Mouse (Mus musculus): ENCODE measurements around the gene Rab3a. TPM values are rescaled to one million over a fixed set of nuclear protein-coding genes. Genes with fewer than 3 reads are reported as not detected.

Gene Rab3a
- polyA plus RNA-seq (2015; fragmentation: Nextera tagmentation; extraction: Ambion mirVana) = 14.8 and 16.2 TPM in 2 replicates

DNA sequence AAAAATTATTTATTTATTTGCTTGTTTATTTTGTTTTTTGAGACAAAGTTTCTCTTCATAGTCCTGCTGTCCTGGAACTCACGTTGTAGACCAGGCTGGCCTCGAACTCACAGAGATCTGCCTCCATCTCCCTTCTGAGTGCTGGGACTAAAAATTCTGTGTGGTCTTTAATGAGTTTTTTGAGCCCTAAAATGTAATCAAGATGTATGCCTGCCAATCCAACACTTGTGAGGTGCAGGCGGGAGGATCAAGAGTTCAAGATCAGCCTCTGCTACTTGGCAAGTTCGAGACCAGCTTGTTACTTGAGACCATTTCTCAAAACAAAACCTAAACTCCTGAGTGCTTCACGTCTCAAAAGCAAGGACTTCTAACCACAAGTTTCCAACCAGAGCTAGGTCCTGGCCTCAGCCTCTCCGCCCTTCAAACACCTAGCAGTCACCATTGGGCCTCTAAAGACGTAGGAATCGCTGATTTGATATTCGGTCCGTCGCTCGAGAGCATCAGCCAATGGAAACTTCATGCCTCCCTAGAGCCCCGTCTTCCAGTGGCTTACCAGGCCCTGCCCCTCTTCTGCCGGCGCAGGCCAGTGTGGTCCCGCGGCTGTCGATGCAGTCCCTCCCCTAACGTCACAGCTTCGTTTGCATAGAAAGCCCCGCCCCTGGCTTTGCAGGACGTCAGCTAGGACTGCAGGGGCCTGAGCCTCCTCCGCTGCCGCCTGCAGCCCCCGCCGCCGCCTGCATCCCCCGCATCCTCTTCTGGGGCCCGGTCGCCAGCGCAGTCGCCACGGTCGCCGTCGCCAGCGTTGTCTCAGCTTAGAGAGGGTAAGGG lies at the start of gene Rab3a:
Gene Rab3a (plus strand): TSS at position 637 of the 828 bp plus-strand sequence.
- H3K4me1 ChIP-seq (replicated peaks; ENCODE audit: control insufficient read depth, insufficient read depth, low read length) = peaks cover 26% of the 10 kb centered on the region
- peak; percentile 97 for ATAC-seq (ENCODE audit: low read depth)
- H3K27me3 ChIP-seq (ENCODE audit: control insufficient read depth, insufficient read depth, low read depth, low read length) = no peaks in the 10 kb centered on the region
- H3K36me3 ChIP-seq (ENCODE audit: control insufficient read depth, insufficient read depth, low read length) = peaks cover 12% of the 10 kb centered on the region
- peak within 1 kb of the TSS; percentile 90 for H3K27ac ChIP-seq (ENCODE audit: low read length)
- 7% methylated on average over 37 of the region's 37 CpGs for WGBS
- peak within 1 kb of the TSS; percentile 72 for H3K4me3 ChIP-seq (ENCODE audit: low read length)
- peak within 1 kb of the TSS; percentile 83 for H3K9ac ChIP-seq (ENCODE audit: low read length)
- no peaks in the 10 kb centered on the region for H3K9me3 ChIP-seq (ENCODE audit: control insufficient read depth, low read length)
- H3K4me2 ChIP-seq (ENCODE audit: low read depth, low read length) = peak within 1 kb of the TSS; percentile 94

DNA sequence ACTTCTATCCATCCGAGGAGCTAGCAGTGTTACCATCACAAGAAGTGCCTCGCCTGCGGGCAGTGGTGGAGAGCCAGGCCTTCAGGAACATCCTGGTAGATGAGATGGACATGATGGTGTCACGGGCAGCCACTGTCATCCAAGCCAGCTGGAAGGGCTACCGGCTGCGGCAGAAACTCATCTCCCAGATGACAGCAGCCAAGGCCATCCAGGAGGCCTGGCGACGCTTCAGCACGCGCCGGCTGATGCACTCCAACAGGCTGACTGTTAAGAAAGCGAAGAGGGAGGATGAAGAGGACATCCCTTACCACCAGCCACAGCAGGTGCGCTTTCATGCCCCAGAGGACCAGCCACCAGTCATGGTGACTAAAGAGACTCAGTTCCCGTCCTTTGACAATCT lies 46.2 kb upstream of the Rab3a start:
- H3K4me2 ChIP-seq (ENCODE audit: low read depth, low read length) = no peak overlapping the region
- no peak overlapping the region for H3K9ac ChIP-seq (ENCODE audit: low read length)
- no peak overlapping the region for H3K27ac ChIP-seq (ENCODE audit: low read length)
- no peak for ATAC-seq (ENCODE audit: low read depth)
- no peak overlapping the region for H3K4me3 ChIP-seq (ENCODE audit: low read length)
- no peaks in the 10 kb centered on the region for H3K27me3 ChIP-seq (ENCODE audit: control insufficient read depth, insufficient read depth, low read depth, low read length)
- H3K36me3 ChIP-seq (ENCODE audit: control insufficient read depth, insufficient read depth, low read length) = no peaks in the 10 kb centered on the region
- H3K4me1 ChIP-seq (replicated peaks; ENCODE audit: control insufficient read depth, insufficient read depth, low read length) = no peaks in the 10 kb centered on the region
- H3K9me3 ChIP-seq (ENCODE audit: control insufficient read depth, low read length) = no peaks in the 10 kb centered on the region
- WGBS = 85% methylated on average over 14 of the region's 14 CpGs

DNA sequence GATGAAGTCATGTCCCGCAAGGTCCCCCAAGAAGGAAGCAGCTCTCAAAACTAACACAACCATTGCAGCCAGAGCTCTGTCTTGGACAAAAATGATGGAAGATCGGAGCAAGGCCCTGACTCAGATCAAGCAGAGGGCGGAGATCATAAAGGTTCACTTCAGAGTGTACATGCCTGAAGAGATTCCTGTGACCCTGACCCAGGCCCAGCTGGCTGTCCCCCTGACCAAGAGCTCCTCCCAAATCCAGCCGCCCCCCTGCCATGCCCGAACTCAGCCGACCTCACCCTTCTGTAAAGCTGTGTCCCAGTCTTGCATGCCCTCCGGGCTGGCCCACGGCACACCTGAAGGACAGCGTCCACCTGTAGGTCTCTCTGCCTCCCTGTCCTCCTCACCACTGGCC lies 44.7 kb upstream of the Rab3a start:
- WGBS = 84% methylated on average over 9 of the region's 9 CpGs
- Histone ChIP-seq H3K36me3 (ENCODE audit: control insufficient read depth, insufficient read depth, low read length) (no peaks in the 10 kb centered on the region), H3K4me3 (ENCODE audit: low read length) (no peak overlapping the region), H3K27ac (ENCODE audit: low read length) (no peak overlapping the region), H3K9ac (ENCODE audit: low read length) (no peak overlapping the region), H3K4me1 (replicated peaks; ENCODE audit: control insufficient read depth, insufficient read depth, low read length) (no peaks in the 10 kb centered on the region), H3K9me3 (ENCODE audit: control insufficient read depth, low read length) (no peaks in the 10 kb centered on the region), H3K27me3 (ENCODE audit: control insufficient read depth, insufficient read depth, low read depth, low read length) (no peaks in the 10 kb centered on the region), H3K4me2 (ENCODE audit: low read depth, low read length) (no peak overlapping the region)
- no peak for ATAC-seq (ENCODE audit: low read depth)

DNA sequence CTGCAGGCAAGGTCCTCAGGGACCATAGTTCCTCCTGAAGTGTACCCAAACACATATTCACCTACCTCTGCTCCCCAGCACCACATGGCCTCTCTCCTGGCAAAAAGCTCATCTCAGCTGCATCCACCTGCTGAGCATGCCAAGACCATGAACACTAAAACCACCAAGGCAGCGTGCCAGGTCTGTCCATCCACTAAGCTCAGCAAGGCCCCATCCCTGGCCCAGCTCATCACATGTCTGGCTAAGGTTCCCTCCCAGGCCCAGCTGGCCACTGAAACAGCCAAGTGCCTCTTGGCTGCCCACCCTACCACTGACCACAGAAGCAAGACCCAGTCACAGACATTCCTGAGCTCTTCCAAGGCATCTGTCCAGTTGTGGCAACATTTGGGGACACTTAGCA lies 44.2 kb upstream of the Rab3a start:
- Histone ChIP-seq H3K27me3 (ENCODE audit: control insufficient read depth, insufficient read depth, low read depth, low read length) (no peaks in the 10 kb centered on the region), H3K9ac (ENCODE audit: low read length) (no peak overlapping the region), H3K36me3 (ENCODE audit: control insufficient read depth, insufficient read depth, low read length) (no peaks in the 10 kb centered on the region), H3K4me2 (ENCODE audit: low read depth, low read length) (no peak overlapping the region), H3K27ac (ENCODE audit: low read length) (no peak overlapping the region), H3K4me1 (replicated peaks; ENCODE audit: control insufficient read depth, insufficient read depth, low read length) (no peaks in the 10 kb centered on the region), H3K9me3 (ENCODE audit: control insufficient read depth, low read length) (no peaks in the 10 kb centered on the region), H3K4me3 (ENCODE audit: low read length) (no peak overlapping the region)
- no peak for ATAC-seq (ENCODE audit: low read depth)
- WGBS = 77% methylated on average over 1 of the region's 1 CpGs

GRCm38 (mm10) chr8:70711041-70711440 lies 43.4 kb upstream of the Rab3a start:
- WGBS = 81% methylated on average over 11 of the region's 11 CpGs
- Histone ChIP-seq H3K9me3 (ENCODE audit: control insufficient read depth, low read length) (no peaks in the 10 kb centered on the region), H3K36me3 (ENCODE audit: control insufficient read depth, insufficient read depth, low read length) (no peaks in the 10 kb centered on the region), H3K4me1 (replicated peaks; ENCODE audit: control insufficient read depth, insufficient read depth, low read length) (no peaks in the 10 kb centered on the region), H3K27ac (ENCODE audit: low read length) (no peak overlapping the region), H3K9ac (ENCODE audit: low read length) (no peak overlapping the region), H3K4me2 (ENCODE audit: low read depth, low read length) (no peak overlapping the region), H3K27me3 (ENCODE audit: control insufficient read depth, insufficient read depth, low read depth, low read length) (no peaks in the 10 kb centered on the region), H3K4me3 (ENCODE audit: low read length) (no peak overlapping the region)
- no peak for ATAC-seq (ENCODE audit: low read depth)

DNA sequence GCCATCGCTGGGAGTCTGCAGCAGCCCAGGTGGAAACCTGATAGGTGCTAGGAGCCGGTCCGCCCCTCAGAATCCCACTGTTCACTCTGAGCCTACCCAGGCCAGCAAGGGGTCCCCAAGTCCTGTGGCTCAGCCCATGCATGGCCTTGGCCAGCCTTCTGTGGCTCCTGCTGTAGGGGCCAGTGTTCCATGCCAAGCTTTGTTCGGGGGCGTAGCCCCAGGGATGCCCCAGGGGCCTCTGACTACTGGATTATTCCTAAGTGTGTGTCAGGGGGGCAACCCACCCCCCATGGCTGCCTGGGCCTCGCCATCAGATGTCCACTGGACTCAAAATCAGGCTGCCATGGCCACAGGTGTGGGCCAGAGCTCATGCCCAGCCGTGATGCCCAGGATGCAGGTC lies 40.5 kb upstream of the Rab3a start:
- Histone ChIP-seq H3K27me3 (ENCODE audit: control insufficient read depth, insufficient read depth, low read depth, low read length) (no peaks in the 10 kb centered on the region), H3K27ac (ENCODE audit: low read length) (no peak overlapping the region)
- whole genome bisulfite sequencing = 75% methylated on average over 7 of the region's 7 CpGs

GRCm38 (mm10) chr8:70715086-70715485 lies 39.4 kb upstream of the Rab3a start:
- WGBS = 56% methylated on average over 2 of the region's 2 CpGs
- ATAC-seq (ENCODE audit: low read depth) = no peak
- H3K4me3 ChIP-seq (ENCODE audit: low read length) = no peak overlapping the region
- peaks cover 3% of the 10 kb centered on the region; the same call in 1 of the 2 replicates for H3K27me3 ChIP-seq (ENCODE audit: control insufficient read depth, insufficient read depth, low read depth, low read length)
- H3K9me3 ChIP-seq (ENCODE audit: control insufficient read depth, low read length) = no peaks in the 10 kb centered on the region
- no peaks in the 10 kb centered on the region for H3K4me1 ChIP-seq (replicated peaks; ENCODE audit: control insufficient read depth, insufficient read depth, low read length)
- H3K36me3 ChIP-seq (ENCODE audit: control insufficient read depth, insufficient read depth, low read length) = no peaks in the 10 kb centered on the region
- no peak overlapping the region for H3K27ac ChIP-seq (ENCODE audit: low read length)
- H3K4me2 ChIP-seq (ENCODE audit: low read depth, low read length) = no peak overlapping the region
- H3K9ac ChIP-seq (ENCODE audit: low read length) = no peak overlapping the region

More for the DNA sequence above, 40.5 kb upstream of the Rab3a start:
- no peak overlapping the region for H3K4me3 ChIP-seq (ENCODE audit: low read length)
- H3K4me2 ChIP-seq (ENCODE audit: low read depth, low read length) = no peak overlapping the region
- H3K9ac ChIP-seq (ENCODE audit: low read length) = no peak overlapping the region
- no peaks in the 10 kb centered on the region for H3K36me3 ChIP-seq (ENCODE audit: control insufficient read depth, insufficient read depth, low read length)
- no peaks in the 10 kb centered on the region for H3K9me3 ChIP-seq (ENCODE audit: control insufficient read depth, low read length)
- ATAC-seq (ENCODE audit: low read depth) = no peak
- no peaks in the 10 kb centered on the region for H3K4me1 ChIP-seq (replicated peaks; ENCODE audit: control insufficient read depth, insufficient read depth, low read length)

DNA sequence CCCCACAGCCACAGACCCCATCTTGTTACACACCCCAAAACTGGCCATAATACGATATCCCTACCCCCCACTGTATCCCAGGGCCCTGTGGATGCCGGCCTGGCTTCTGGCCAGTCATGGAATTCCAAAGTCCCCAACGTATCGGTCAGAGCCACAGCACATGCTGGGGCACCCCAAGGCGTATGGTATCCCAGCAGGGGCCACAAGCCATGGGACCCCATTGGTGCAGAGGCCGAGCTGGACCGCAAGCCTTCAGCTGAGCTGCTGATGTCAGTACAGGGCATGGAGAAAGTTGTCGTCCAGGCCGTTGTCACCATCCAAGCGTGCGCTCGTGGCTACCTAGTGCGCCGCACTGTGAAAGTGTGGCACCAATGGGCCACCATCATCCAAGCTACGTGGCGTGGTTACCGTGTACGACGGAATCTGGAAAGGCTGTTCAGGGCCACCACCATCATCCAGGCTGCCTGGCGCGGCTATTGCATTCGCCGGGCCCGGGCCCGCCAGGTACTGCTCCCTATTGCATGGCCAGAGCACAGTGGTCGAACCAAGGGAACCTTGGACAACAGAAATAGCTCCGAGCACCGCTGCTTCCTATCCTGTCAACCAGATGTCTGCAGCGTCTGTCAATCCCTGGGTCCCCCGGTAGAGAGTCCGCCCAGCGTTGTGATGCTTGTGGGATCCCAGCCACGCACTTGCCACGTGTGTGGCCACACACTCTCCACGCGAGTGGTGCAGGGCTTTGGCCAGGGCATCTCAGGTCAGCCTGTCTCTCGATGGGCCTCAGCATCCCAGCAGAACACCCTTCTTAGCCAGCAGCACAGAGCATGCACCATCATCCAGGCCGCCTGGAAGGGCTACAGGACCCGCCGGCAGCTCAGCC lies 37.7 kb upstream of the Rab3a start:
- H3K4me3 ChIP-seq (ENCODE audit: low read length) = no peak overlapping the region
- H3K9me3 ChIP-seq (ENCODE audit: control insufficient read depth, low read length) = no peaks in the 10 kb centered on the region
- no peaks in the 10 kb centered on the region for H3K4me1 ChIP-seq (replicated peaks; ENCODE audit: control insufficient read depth, insufficient read depth, low read length)
- ATAC-seq (ENCODE audit: low read depth) = no peak
- H3K4me2 ChIP-seq (ENCODE audit: low read depth, low read length) = no peak overlapping the region
- H3K27me3 ChIP-seq (ENCODE audit: control insufficient read depth, insufficient read depth, low read depth, low read length) = peaks cover 3% of the 10 kb centered on the region; the same call in 1 of the 2 replicates
- WGBS = 77% methylated on average over 40 of the region's 40 CpGs
- H3K9ac ChIP-seq (ENCODE audit: low read length) = no peak overlapping the region
- H3K36me3 ChIP-seq (ENCODE audit: control insufficient read depth, insufficient read depth, low read length) = no peaks in the 10 kb centered on the region
- H3K27ac ChIP-seq (ENCODE audit: low read length) = no peak overlapping the region

DNA sequence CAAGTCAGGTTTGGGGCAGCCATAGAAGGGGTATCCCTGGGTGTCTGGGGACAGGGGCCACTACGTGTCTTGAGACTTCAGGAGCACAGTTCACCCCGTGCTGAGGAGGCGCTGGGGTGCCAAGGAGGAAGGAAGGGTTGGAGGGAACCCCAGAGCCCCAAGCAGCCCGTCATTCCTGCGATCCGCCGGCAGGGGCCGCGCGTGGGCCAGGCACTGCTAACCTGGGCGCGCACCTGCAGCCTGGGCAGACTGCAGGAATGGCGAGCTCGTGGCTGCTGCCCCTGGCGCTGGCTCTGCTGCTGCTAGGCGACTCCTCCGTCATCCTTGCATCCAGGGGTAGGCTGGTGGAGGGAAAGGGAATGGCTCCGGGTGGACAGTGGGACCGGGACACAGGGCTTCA lies 36.2 kb upstream of the Rab3a start, which contains the start of gene Gm3336:
Gene Gm3336 (plus strand): TSS at position 247 of the 400 bp plus-strand sequence.
- Histone ChIP-seq H3K4me1 (replicated peaks; ENCODE audit: control insufficient read depth, insufficient read depth, low read length) (no peaks in the 10 kb centered on the region), H3K9me3 (ENCODE audit: control insufficient read depth, low read length) (no peaks in the 10 kb centered on the region), H3K9ac (ENCODE audit: low read length) (no peak within 1 kb of the TSS), H3K27ac (ENCODE audit: low read length) (no peak within 1 kb of the TSS), H3K4me2 (ENCODE audit: low read depth, low read length) (no peak within 1 kb of the TSS), H3K36me3 (ENCODE audit: control insufficient read depth, insufficient read depth, low read length) (no peaks in the 10 kb centered on the region), H3K27me3 (ENCODE audit: control insufficient read depth, insufficient read depth, low read depth, low read length) (peaks cover 3% of the 10 kb centered on the region; the same call in 1 of the 2 replicates), H3K4me3 (ENCODE audit: low read length) (no peak within 1 kb of the TSS)
- peak; percentile 37; the same call in 1 of the 2 replicates for ATAC-seq (ENCODE audit: low read depth)
- WGBS = 2% methylated on average over 18 of the region's 19 CpGs
